Mouse (Mus musculus) central nervous system, embryonic 18 days (tissue): Measurements from ENCODE around the gene Gnat3. TPM values are rescaled to one million over a fixed set of nuclear protein-coding genes. Genes with fewer than 3 reads are reported as not detected.

Experiments
- polyA plus RNA-seq: library from polyadenylated mRNA; depleted of rRNA; stranded (reverse); fragments of >200 nt; gene quantifications from 2 replicates; pipeline ENCODE4 v1.2.3, GENCODE M21; 2012; rRNA removed

Gene Gnat3
- polyA plus RNA-seq: not detected in 2 replicates

GRCm38 (mm10) chr5:17962249-17962648 lies at the start of gene Gnat3:
TSS of gene Gnat3 (plus strand) at chr5:17962549.

Other genes with a start within 250 kb of the Gnat3 start
- 1.0 and 2.5 TPM in 2 replicates for gene Cd36, start 73.7 kb upstream of the Gnat3 start, polyA plus RNA-seq